Mouse (Mus musculus) central nervous system, embryonic 18 days (tissue): ENCODE data around the gene Usp17la. TPM values are rescaled to one million over a fixed set of nuclear protein-coding genes. Genes with fewer than 3 reads are reported as not detected.

Experiments
- polyA plus RNA-seq: library from polyadenylated mRNA; depleted of rRNA; stranded (reverse); fragments of >200 nt; gene quantifications from 2 replicates; pipeline ENCODE4 v1.2.3, GENCODE M21; 2012; rRNA removed

Gene Usp17la
- polyA plus RNA-seq: not detected in 2 replicates

DNA sequence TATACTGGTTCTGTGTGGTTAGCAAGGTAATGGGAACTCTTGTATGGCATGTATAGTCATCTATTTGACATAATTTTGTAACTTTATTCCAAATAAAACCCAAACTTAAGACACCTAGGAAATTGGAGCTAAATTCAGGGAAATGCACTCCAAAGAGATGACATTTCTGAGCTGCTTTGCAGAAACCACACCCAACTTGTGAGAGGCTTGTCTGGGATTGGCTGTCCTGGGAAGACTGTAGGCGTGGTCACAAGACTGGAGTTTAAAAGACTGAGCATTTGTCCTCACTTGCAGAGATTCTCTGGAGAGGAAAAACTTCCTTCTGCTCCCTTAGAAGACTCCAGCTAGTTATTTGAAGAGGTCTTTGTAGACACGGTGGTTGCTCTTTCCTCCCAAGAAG is at the start of gene Usp17la:
Gene Usp17la, plus strand, starts transcription at position 301 of the 400 bp plus-strand sequence.

DNA sequence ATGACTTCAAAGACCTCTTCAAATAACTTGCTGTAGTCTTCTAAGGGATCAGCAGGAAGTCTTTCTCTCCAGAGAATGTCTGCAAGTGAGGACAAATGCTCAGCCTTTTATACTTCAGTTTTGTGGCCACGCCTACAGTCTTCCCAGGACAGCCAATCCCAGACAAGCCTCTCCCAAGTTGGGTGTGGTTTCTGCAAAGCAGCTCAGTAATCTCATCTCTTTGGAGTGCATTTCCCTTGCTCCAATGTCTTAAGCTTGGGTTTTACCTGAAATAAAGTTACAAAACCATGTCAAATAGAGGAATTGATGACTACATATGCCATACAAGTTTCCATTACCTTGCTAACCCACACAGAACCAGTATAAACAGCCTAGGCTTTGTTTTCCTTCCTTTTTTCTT is 14.3 kb upstream of the Usp17la start, which contains the start of gene Usp17lb:
Gene Usp17lb, minus strand, starts transcription at position 101 of the 400 bp plus-strand sequence.

DNA sequence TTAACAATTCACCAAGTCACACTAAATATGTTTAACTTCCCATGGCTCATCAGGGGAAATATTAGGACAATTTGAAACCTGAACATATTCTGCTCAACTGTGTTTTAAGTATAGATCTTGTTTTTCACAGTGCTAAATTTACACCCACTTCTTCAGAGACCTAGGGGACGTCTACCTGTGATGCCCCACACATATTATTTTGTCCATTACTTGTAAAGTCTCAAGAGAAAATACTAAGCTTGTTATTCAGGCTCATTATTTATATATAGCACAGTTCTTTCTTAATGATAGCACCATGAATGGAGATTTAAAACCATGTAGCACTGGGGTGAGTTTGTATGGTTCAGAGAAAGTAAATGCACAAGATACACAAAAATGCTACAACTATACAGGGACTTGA is 20.9 kb downstream of the Usp17la start, which contains the start of gene Olfr665:
Gene Olfr665, plus strand, starts transcription at position 301 of the 400 bp plus-strand sequence.

GRCm38 (mm10) chr7:104895852-104896251 is 39.0 kb downstream of the Usp17la start, which contains the start of gene Olfr666:
Gene Olfr666, minus strand, starts transcription at chr7:104895952.

Other genes with a start within 250 kb of the Usp17la start
- not detected in 2 replicates for gene Olfr656, start 243.1 kb upstream of the Usp17la start, polyA plus RNA-seq
- gene Olfr657, start 232.2 kb upstream of the Usp17la start, polyA plus RNA-seq: not detected in 2 replicates
- 0.09 and 0.15 TPM in 2 replicates for gene Olfr658, start 209.7 kb upstream of the Usp17la start, polyA plus RNA-seq
- not detected in 2 replicates for gene Olfr659, start 190.3 kb upstream of the Usp17la start, polyA plus RNA-seq
- not detected in 2 replicates for gene Olfr661, start 170.5 kb upstream of the Usp17la start, polyA plus RNA-seq
- not detected in 2 replicates for gene Usp17le, start 79.5 kb upstream of the Usp17la start, polyA plus RNA-seq
- not detected in 2 replicates for gene Usp17lb, start 14.4 kb upstream of the Usp17la start, polyA plus RNA-seq
- gene Olfr665, start 21.0 kb downstream of the Usp17la start, polyA plus RNA-seq: not detected in 2 replicates
- not detected in 2 replicates for gene Olfr666, start 38.9 kb downstream of the Usp17la start, polyA plus RNA-seq
- gene Olfr667, start 64.5 kb downstream of the Usp17la start, polyA plus RNA-seq: not detected in 2 replicates
- gene Olfr668, start 71.0 kb downstream of the Usp17la start, polyA plus RNA-seq: not detected in 2 replicates
- not detected in 2 replicates for gene Olfr669, start 77.2 kb downstream of the Usp17la start, polyA plus RNA-seq
- gene Olfr670, start 105.6 kb downstream of the Usp17la start, polyA plus RNA-seq: not detected in 2 replicates
- gene Olfr671, start 122.1 kb downstream of the Usp17la start, polyA plus RNA-seq: not detected in 2 replicates
- gene Olfr672, start 145.0 kb downstream of the Usp17la start, polyA plus RNA-seq: not detected in 2 replicates
- not detected in 2 replicates for gene Olfr675, start 171.5 kb downstream of the Usp17la start, polyA plus RNA-seq
- not detected in 2 replicates for gene Olfr676, start 175.7 kb downstream of the Usp17la start, polyA plus RNA-seq
- not detected in 2 replicates for gene Olfr677, start 194.4 kb downstream of the Usp17la start, polyA plus RNA-seq
- not detected in 2 replicates for gene Olfr678, start 207.5 kb downstream of the Usp17la start, polyA plus RNA-seq
- not detected in 2 replicates for gene Olfr679, start 224.2 kb downstream of the Usp17la start, polyA plus RNA-seq
- gene Olfr680-ps1, start 235.8 kb downstream of the Usp17la start, polyA plus RNA-seq: not detected in 2 replicates